Mouse (Mus musculus) small intestine, adult 2 months (tissue): ENCODE results near the gene Pklr. TPM values are rescaled to one million over a fixed set of nuclear protein-coding genes. Genes with fewer than 3 reads are reported as not detected.

Experiments used
- H3K27ac ChIP-seq: fragments of 200-500 bp; 2 replicates; pipeline ENCODE4 v1.5.1; 2012; ENCODE audit warnings: low read depth, low read length, control low read depth, inconsistent platforms; ENCODE audit not compliant: insufficient read depth
- H3K27me3 ChIP-seq: fragments of 200-500 bp; 2 replicates; pipeline ENCODE4 v1.6.1; 2012; ENCODE audit warnings: mild to moderate bottlenecking, moderate library complexity, low read length, inconsistent platforms; ENCODE audit not compliant: control insufficient read depth, insufficient read depth
- H3K36me3 ChIP-seq: fragments of 200-500 bp; 2 replicates; pipeline ENCODE4 v1.6.1; 2012; ENCODE audit warnings: mild to moderate bottlenecking, low read length, control low read depth, inconsistent platforms; ENCODE audit not compliant: control insufficient read depth, insufficient read depth
- H3K4me1 ChIP-seq: fragments of 200-500 bp; 2 replicates; pipeline ENCODE4 v1.6.1; 2012; ENCODE audit warnings: low read length, inconsistent platforms, mixed read lengths; ENCODE audit not compliant: control insufficient read depth, insufficient read depth, insufficient read length
- H3K4me3 ChIP-seq: fragments of 200-500 bp; 2 replicates; pipeline ENCODE4 v1.5.1; 2012; ENCODE audit warnings: low read depth, mild to moderate bottlenecking, control low read depth, inconsistent platforms, low read length, moderate library complexity
- CTCF ChIP-seq: fragments of 200-500 bp; IDR thresholded peaks from 2 replicates; pipeline ENCODE4 v1.5.1; 2012; ENCODE audit warnings: low read depth, mild to moderate bottlenecking, control low read depth, inconsistent platforms, low read length, moderate library complexity, mixed read lengths; ENCODE audit not compliant: insufficient replicate concordance, insufficient read length; ENCODE audit errors: extremely low read depth
- POLR2A ChIP-seq: fragments of 200-500 bp; IDR thresholded peaks from 2 replicates; pipeline ENCODE4 v1.6.1; 2012; ENCODE audit warnings: low read depth, mild to moderate bottlenecking, control low read depth, inconsistent platforms, low read length, moderate library complexity
- WGBS: fragments of 180-500 bp; shearing (Covaris S2); methylation state at CpG from one replicate; pipeline ENCODE4 v1.1.7; 2018; 5-methylcytosine and 5-hydroxymethylcytosine counted together
- polyA plus RNA-seq: library from polyadenylated mRNA; depleted of rRNA; stranded (reverse); fragments of >200 nt; gene quantifications from 2 replicates; pipeline ENCODE4 v1.2.3, GENCODE M21; 2012

The Pklr gene
- polyA plus RNA-seq, 1 experiment = 580 TPM

GRCm38 (mm10) chr3:89092509-89093090, 43.3 kb upstream of the Pklr start:
- Histone ChIP-seq H3K27ac (no peak overlapping the region), H3K36me3 (peaks cover 16% of the 10 kb centered on the region), H3K4me3 (peak overlapping the region; percentile 15; the same call in 1 of the 2 replicates), H3K27me3 (peaks cover 12% of the 10 kb centered on the region), H3K4me1 (peaks cover 17% of the 10 kb centered on the region)
- TF ChIP-seq CTCF (no peak), POLR2A (no peak)
- 55% methylated on average over 11 of the region's 11 CpGs for WGBS

- Histone ChIP-seq H3K27me3 (peaks cover 12% of the 10 kb centered on the region), H3K27ac (no peak within 1 kb of the TSS), H3K36me3 (peaks cover 19% of the 10 kb centered on the region), H3K4me3 (peak within 1 kb of the TSS; percentile 15; the same call in 1 of the 2 replicates), H3K4me1 (peaks cover 11% of the 10 kb centered on the region)
- TF ChIP-seq POLR2A (no peak), CTCF (no peak)
- 6% methylated on average over 18 of the region's 18 CpGs for WGBS
Measured at GRCm38 (mm10) chr3:89093175-89093574, 42.8 kb upstream of the Pklr start, which contains the start of gene Rusc1. Rusc1 (minus strand) TSS chr3:89093311.

GRCm38 (mm10) chr3:89094021-89094420, 41.9 kb upstream of the Pklr start:
- Histone ChIP-seq H3K27ac (no peak overlapping the region), H3K36me3 (peaks cover 24% of the 10 kb centered on the region), H3K27me3 (peaks cover 12% of the 10 kb centered on the region), H3K4me1 (peaks cover 4% of the 10 kb centered on the region), H3K4me3 (no peak overlapping the region)
- TF ChIP-seq POLR2A (no peak), CTCF (no peak)
- WGBS = 87% methylated on average over 10 of the region's 10 CpGs

- no peaks in the 10 kb centered on the region for H3K27me3 ChIP-seq
- 15% methylated on average over 7 of the region's 7 CpGs for WGBS
- peaks cover 3% of the 10 kb centered on the region; the same call in 1 of the 2 replicates for H3K4me1 ChIP-seq
- H3K36me3 ChIP-seq = peaks cover 26% of the 10 kb centered on the region
- peak within 1 kb of the TSS; percentile 29 for H3K27ac ChIP-seq
- peak within 1 kb of the TSS; percentile 69 for H3K4me3 ChIP-seq
- TF ChIP-seq CTCF = no peak
- no peak for TF ChIP-seq POLR2A
Measured at GRCm38 (mm10) chr3:89100811-89101210, 35.1 kb upstream of the Pklr start, which contains the start of gene Gm43738. Gm43738 (minus strand) TSS chr3:89101099.

GRCm38 (mm10) chr3:89101459-89101811, 34.5 kb upstream of the Pklr start:
- H3K27me3 ChIP-seq = no peaks in the 10 kb centered on the region
- peak overlapping the region; percentile 29 for H3K27ac ChIP-seq
- TF ChIP-seq CTCF (no peak), POLR2A (no peak)
- H3K36me3 ChIP-seq = peaks cover 23% of the 10 kb centered on the region
- under 1% methylated on average over 19 of the region's 19 CpGs for WGBS
- peaks cover 3% of the 10 kb centered on the region; the same call in 1 of the 2 replicates for H3K4me1 ChIP-seq
- H3K4me3 ChIP-seq = peak overlapping the region; percentile 69

GRCm38 (mm10) chr3:89101812-89102494, 34.0 kb upstream of the Pklr start, which contains the start of gene Fdps:
Fdps (minus strand) TSS chr3:89101959.
- H3K36me3 ChIP-seq = peaks cover 22% of the 10 kb centered on the region
- under 1% methylated on average over 26 of the region's 26 CpGs for WGBS
- H3K4me1 ChIP-seq = peaks cover 3% of the 10 kb centered on the region; the same call in 1 of the 2 replicates
- H3K27me3 ChIP-seq = no peaks in the 10 kb centered on the region
- peak within 1 kb of the TSS; percentile 51 for H3K27ac ChIP-seq
- H3K4me3 ChIP-seq = peak within 1 kb of the TSS; percentile 69
- TF ChIP-seq CTCF (no peak), POLR2A (peak; percentile 17)
